Mouse (Mus musculus): ENCODE results near the gene Rrnad1.

Rrnad1 gene

DNA sequence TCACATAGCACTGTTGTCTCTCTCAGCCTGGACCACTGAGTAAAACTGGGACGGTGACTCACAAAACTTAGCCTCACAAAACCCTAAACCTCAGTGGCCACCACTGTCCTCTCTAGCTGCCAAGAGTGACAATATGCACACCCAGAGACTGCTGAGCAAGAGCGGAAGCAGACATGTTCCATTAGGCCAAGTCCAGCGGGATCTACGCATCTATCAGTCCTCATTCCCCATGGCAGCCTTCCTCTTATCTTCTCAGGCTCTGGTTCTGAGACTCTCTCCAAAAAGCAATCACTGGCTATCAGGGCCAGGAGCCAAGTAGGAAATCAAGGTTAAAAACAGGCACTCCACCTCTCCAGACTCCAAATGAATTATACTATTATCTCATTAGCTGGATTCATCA, 52.8 kb downstream of the Rrnad1 start:
- DNase-seq (ENCODE audit: low spot score) = no peak

Data from yolk sac, embryonic 10.5 days (tissue).